Mouse (Mus musculus): Measurements from ENCODE around the gene Arhgef3.

Arhgef3 gene

GRCm38 (mm10) chr14:27379404-27379803 is 264.7 kb downstream of the Arhgef3 start:
- DNase-seq (ENCODE audit: low spot score) = no peak

GRCm38 (mm10) chr14:27381459-27381858 is 266.8 kb downstream of the Arhgef3 start:
- no peak for DNase-seq (ENCODE audit: low spot score)

DNA sequence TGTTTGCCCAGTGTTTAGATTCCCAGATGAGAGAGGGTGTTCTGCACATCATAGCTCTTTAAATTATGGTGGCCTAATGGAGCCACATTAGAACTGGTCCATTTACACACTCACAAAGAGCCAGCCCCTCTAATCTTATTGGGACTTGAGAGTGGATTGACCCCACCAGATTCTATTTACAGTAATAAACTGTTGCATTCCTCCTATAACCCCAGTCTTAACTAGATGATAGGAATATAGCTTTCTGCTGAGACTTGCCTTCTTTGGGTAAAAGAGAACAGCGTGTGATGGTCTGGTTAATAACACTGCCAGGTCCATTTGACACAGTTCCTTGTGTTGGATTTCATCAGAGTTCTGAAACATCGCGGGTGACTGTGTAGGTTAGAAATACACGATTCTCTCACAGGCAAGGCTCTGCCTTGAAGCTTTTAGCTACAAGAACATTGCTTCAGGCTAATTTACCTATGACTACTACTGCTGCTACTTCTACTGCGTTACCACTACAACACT is 268.7 kb downstream of the Arhgef3 start:
- no peak for DNase-seq (ENCODE audit: low spot score)

GRCm38 (mm10) chr14:27384143-27384542 is 269.4 kb downstream of the Arhgef3 start:
- no peak for DNase-seq (ENCODE audit: low spot score)

GRCm38 (mm10) chr14:27388616-27389015 is 273.9 kb downstream of the Arhgef3 start:
- DNase-seq (ENCODE audit: low spot score) = no peak

DNA sequence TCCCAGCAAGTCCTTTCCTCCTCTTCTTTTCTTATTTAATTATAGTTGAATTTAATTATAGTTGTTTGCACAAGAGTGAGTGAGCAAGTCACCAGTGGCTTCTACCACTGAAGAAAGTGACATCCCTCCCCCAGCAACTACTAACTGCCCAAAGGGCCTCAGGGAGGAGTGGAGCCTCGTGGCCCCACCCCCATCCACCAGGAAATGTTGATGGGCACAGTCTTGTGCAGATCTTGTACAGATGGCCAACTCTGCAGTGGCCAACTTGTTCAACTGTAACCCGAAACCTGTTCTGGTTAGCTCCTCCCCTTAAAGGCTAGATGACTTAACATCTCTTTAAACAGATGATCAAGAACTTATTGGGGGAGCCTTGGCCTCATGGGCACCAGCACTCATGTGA is 275.0 kb downstream of the Arhgef3 start:
- no peak for DNase-seq (ENCODE audit: low spot score)

- no peak for DNase-seq (ENCODE audit: low spot score)
Observed at GRCm38 (mm10) chr14:27390663-27391062, 276.0 kb downstream of the Arhgef3 start.

DNA sequence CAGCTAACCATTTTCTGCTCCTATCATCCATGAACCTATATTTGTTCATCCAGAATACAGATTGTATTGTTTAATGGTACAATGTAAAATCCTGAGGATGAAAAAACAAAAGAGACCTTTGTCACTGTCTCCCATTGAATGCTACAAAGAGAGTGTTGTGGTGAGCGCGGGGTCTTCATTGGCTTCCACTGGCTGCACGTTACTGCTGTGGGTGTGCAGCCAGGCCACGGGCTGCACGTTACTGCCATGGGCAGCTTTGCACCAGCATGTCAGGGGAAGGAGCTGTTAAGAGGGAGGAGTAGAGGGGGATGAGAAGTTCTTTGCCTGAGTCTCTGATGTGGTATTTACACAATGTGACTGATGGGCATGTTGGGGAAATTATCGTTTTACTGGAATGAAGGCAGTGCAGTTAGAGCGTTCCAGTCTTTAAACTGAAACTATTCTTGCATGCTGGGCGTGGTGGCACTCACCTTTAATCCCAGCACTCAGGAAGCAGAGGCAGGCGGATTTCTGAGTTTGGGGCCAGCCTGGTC is 277.1 kb downstream of the Arhgef3 start:
- DNase-seq (ENCODE audit: low spot score) = no peak

GRCm38 (mm10) chr14:27392660-27393059 is 278.0 kb downstream of the Arhgef3 start:
- no peak for DNase-seq (ENCODE audit: low spot score)

- DNase-seq (ENCODE audit: low spot score) = no peak
Observed at GRCm38 (mm10) chr14:27393806-27394205, 279.1 kb downstream of the Arhgef3 start.

DNA sequence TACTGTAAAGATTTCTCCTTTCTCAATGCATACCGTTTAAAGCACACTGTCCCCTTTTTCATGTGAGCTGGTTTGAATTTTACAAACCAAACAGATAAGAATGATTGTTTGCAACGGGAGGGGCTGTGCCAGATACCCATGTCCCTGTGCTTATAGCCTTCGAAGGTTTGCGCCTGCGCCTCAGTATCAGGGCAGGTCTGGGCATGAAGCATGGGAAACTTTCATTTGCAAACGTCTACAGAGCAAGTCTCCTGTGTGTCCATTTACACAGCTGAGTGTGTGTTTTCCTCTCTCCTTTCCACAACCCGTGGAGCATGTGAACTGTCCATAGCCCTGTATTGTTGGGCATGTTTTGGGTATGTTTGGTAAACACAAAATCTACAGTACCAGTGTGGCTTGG is 281.7 kb downstream of the Arhgef3 start:
- no peak for DNase-seq (ENCODE audit: low spot score)

DNA sequence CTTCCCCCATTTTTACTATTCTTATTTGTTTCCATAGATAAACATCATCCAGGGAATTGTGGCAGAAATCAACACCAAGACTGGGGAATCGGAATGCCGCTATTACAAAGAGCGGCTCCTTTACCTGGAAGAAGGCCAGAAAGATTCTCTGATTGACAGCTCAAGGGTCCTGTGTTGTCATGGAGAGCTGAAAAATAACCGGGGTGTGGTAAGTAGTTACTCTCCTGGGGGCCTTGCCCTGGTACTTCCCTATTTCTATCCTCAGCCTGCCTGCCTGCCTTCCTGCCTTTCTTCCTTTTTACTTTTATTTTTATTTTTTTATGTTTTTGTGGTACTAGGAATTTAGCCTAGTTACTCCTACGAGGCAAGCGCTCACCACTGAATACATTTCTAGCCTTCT is 282.8 kb downstream of the Arhgef3 start:
- no peak for DNase-seq (ENCODE audit: low spot score)

DNA sequence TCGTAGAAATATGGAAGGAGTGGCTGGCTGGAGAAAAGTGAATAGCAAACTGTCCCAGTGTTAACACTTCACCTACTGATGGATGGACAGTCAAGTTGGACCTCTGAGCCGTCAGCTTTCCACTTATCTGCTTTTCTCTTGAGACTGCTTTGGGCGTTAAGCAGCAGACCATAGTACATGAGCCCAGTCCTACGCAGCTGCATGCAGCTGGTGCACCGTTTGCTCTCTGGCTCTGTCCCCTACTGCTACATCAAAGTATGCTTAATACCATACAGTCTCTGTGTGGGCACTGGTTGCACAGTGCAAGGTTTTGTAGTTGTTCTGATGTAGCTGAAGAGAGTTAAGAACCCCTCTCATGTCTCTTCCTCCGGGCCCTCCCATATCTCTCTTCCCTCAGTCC is 285.8 kb downstream of the Arhgef3 start:
- DNase-seq (ENCODE audit: low spot score) = no peak

GRCm38 (mm10) chr14:27401717-27402278 is 287.1 kb downstream of the Arhgef3 start:
- DNase-seq (ENCODE audit: low spot score) = no peak

GRCm38 (mm10) chr14:27402332-27403250 is 287.9 kb downstream of the Arhgef3 start:
- DNase-seq (ENCODE audit: low spot score) = no peak

GRCm38 (mm10) chr14:27405452-27405851 is 290.8 kb downstream of the Arhgef3 start:
- DNase-seq (ENCODE audit: low spot score) = no peak

DNA sequence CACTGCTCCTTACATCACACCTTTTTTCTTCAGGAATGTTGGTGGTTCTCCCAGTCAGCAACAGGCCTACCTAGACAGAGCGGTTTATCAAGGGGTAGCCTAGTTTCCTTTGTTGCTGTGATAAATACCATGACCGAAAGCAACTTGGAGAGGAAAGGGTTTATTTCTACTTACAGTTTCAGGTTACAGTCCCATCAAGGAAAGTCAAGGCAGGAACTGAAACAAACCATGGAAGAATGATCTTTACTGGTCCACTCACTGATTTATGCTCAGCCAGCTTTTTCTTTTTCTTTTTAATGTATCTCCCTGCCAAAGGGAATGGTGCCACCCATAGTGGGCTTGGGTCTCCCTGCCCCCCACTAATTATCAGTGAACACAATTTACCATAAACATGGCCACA is 291.2 kb downstream of the Arhgef3 start:
- DNase-seq (ENCODE audit: low spot score) = no peak

DNA sequence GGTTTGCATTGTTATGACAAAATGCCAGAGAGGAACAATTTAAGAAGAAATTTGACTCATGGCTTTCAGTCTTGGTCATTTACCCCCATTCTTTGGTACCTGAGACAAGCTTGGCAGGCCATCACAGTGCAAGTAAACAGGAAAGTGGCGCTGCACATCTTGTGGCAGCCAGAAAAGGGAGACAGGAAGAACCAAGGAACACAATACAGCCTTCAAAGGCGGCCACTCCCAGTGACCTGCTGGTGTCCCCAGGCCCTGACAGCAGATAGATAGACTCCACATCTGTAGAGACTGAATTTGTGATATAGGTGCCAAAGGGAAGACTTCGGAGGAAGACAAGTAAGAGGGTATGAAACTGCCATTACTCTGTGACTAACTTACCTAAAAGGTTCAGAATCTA is 293.5 kb downstream of the Arhgef3 start:
- DNase-seq (ENCODE audit: low spot score) = no peak

DNA sequence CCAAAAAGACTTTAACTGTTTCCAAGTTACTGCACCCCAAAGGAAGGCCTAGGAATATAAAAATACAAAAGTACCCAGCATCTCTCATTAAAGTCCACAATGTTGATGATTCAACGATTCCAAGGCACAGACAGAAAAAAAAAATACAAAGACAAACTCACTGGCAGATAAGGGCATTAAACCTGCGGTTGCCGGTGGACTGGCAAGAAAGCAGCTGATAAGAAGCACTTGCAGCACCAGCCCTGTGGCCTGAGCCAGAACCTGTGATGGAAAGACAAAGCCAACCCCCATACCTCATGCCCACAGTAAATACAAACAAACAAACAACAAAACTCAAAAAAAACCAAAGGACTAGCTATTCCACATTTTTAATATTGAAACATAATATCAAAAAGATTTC is 295.0 kb downstream of the Arhgef3 start:
- no peak for DNase-seq (ENCODE audit: low spot score)

GRCm38 (mm10) chr14:27411492-27411891 is 296.8 kb downstream of the Arhgef3 start:
- no peak for DNase-seq (ENCODE audit: low spot score)

DNA sequence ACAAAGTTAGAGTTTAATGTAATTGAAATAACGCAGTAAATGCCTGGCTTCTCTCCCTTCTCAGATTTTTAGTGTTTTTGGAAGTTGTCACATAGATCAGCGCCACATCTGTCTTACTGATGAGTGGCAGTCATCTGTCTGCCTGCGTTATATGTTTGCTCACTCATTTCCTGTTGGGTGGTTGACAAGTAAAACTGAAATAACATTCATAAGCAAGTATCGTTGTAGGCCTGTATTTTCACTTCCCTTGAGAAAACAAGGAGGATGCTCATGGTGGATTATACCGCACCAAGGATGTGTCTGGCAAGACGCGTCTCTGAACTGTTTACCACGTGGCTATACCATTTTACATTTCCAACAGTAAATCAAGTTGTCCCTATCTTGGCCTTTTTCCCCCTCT is 298.0 kb downstream of the Arhgef3 start:
- no peak for DNase-seq (ENCODE audit: low spot score)

- no peak for DNase-seq (ENCODE audit: low spot score)
Observed at GRCm38 (mm10) chr14:27413961-27414360, 299.3 kb downstream of the Arhgef3 start.

DNA sequence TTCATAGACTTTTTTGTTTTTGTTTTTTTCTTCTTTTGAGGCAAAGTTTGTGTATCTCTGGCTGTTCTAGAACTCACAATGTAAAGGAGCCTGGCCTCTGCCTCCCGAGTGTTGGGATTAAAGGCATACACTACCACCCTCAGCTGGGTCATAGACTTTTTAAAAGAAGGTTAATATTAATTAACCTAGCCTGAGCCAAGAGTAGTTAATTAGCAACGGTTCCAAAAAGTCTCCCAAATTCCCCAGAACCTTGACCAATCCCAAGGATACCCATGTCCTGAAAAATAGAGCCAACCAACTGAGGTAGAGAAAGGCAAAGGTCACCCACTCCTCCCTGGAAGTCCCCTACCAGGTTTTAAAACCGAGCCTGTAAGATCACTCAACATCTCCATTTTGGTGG is 306.1 kb downstream of the Arhgef3 start:
- DNase-seq (ENCODE audit: low spot score) = no peak

Measured in testis, postnatal 10 days (tissue).